Mouse (Mus musculus): Measurements from ENCODE around the gene Adcy3. TPM values are rescaled to one million over a fixed set of nuclear protein-coding genes. Genes with fewer than 3 reads are reported as not detected.

Adcy3 gene
- polyA plus RNA-seq, 1 experiment from 2014 or later = 4.7 TPM

- Histone ChIP-seq H3K4me3 (no peak overlapping the region), H3K9ac (no peak overlapping the region), H3K27me3 (no peaks in the 10 kb centered on the region), H3K27ac (no peak overlapping the region), H3K36me3 (0 out of 2 replicates have a peak, but pooled peaks cover 2% of the 10 kb centered on the region), H3K4me1 (replicated peaks) (no peaks in the 10 kb centered on the region), H3K9me3 (replicated peaks) (no peaks in the 10 kb centered on the region), H3K4me2 (no peak overlapping the region)
- no peak for ATAC-seq (replicated peaks; ENCODE audit: insufficient number of reproducible peaks, insufficient read depth, low FRiP score, low read depth)
- WGBS = 53% methylated on average over 3 of the region's 3 CpGs
Measured at GRCm38 (mm10) chr12:4180507-4180906, 47.6 kb downstream of the Adcy3 start.

GRCm38 (mm10) chr12:4184648-4185047 is 51.7 kb downstream of the Adcy3 start:
- Histone ChIP-seq H3K27ac (no peak overlapping the region), H3K4me2 (no peak overlapping the region), H3K4me1 (replicated peaks) (peaks cover 13% of the 10 kb centered on the region), H3K36me3 (no peaks in the 10 kb centered on the region), H3K9me3 (replicated peaks) (no peaks in the 10 kb centered on the region), H3K4me3 (no peak overlapping the region), H3K9ac (no peak overlapping the region), H3K27me3 (no peaks in the 10 kb centered on the region)
- ATAC-seq (replicated peaks; ENCODE audit: insufficient number of reproducible peaks, insufficient read depth, low FRiP score, low read depth) = no peak
- 61% methylated on average over 2 of the region's 2 CpGs for WGBS

- H3K27me3 ChIP-seq = no peaks in the 10 kb centered on the region
- H3K4me2 ChIP-seq = no peak overlapping the region
- H3K9ac ChIP-seq = no peak overlapping the region
- ATAC-seq (replicated peaks; ENCODE audit: insufficient number of reproducible peaks, insufficient read depth, low FRiP score, low read depth) = peak; percentile 58
- H3K4me1 ChIP-seq (replicated peaks) = peaks cover 27% of the 10 kb centered on the region
- H3K9me3 ChIP-seq (replicated peaks) = no peaks in the 10 kb centered on the region
- H3K4me3 ChIP-seq = no peak overlapping the region
- WGBS = 41% methylated on average over 14 of the region's 14 CpGs
- no peaks in the 10 kb centered on the region for H3K36me3 ChIP-seq
- H3K27ac ChIP-seq = no peak overlapping the region; the same call in 1 of the 2 replicates
Measured at GRCm38 (mm10) chr12:4188171-4189059, 55.5 kb downstream of the Adcy3 start.

- Histone ChIP-seq H3K9ac (no peak overlapping the region), H3K36me3 (no peaks in the 10 kb centered on the region), H3K4me3 (no peak overlapping the region), H3K9me3 (replicated peaks) (no peaks in the 10 kb centered on the region), H3K4me1 (replicated peaks) (peaks cover 34% of the 10 kb centered on the region), H3K4me2 (no peak overlapping the region), H3K27me3 (no peaks in the 10 kb centered on the region), H3K27ac (peak overlapping the region; percentile 12; the same call in 1 of the 2 replicates)
- no peak for ATAC-seq (replicated peaks; ENCODE audit: insufficient number of reproducible peaks, insufficient read depth, low FRiP score, low read depth)
- 50% methylated on average over 5 of the region's 5 CpGs for WGBS
Measured at GRCm38 (mm10) chr12:4189060-4189447, 56.2 kb downstream of the Adcy3 start.

GRCm38 (mm10) chr12:4192514-4192913 is 59.6 kb downstream of the Adcy3 start:
- peaks cover 34% of the 10 kb centered on the region for H3K4me1 ChIP-seq (replicated peaks)
- no peak for ATAC-seq (replicated peaks; ENCODE audit: insufficient number of reproducible peaks, insufficient read depth, low FRiP score, low read depth)
- no peaks in the 10 kb centered on the region for H3K36me3 ChIP-seq
- no peak overlapping the region for H3K4me3 ChIP-seq
- H3K27me3 ChIP-seq = no peaks in the 10 kb centered on the region
- WGBS = 62% methylated on average over 6 of the region's 6 CpGs
- H3K4me2 ChIP-seq = no peak overlapping the region
- no peaks in the 10 kb centered on the region for H3K9me3 ChIP-seq (replicated peaks)
- H3K9ac ChIP-seq = no peak overlapping the region
- no peak overlapping the region for H3K27ac ChIP-seq

GRCm38 (mm10) chr12:4193025-4193740 is 60.3 kb downstream of the Adcy3 start:
- no peaks in the 10 kb centered on the region for H3K27me3 ChIP-seq
- H3K4me3 ChIP-seq = no peak overlapping the region
- H3K4me1 ChIP-seq (replicated peaks) = peaks cover 32% of the 10 kb centered on the region
- no peaks in the 10 kb centered on the region for H3K36me3 ChIP-seq
- H3K27ac ChIP-seq = no peak overlapping the region
- H3K9me3 ChIP-seq (replicated peaks) = no peaks in the 10 kb centered on the region
- ATAC-seq (replicated peaks; ENCODE audit: insufficient number of reproducible peaks, insufficient read depth, low FRiP score, low read depth) = no peak
- H3K4me2 ChIP-seq = no peak overlapping the region
- no peak overlapping the region for H3K9ac ChIP-seq
- WGBS = 56% methylated on average over 10 of the region's 10 CpGs

GRCm38 (mm10) chr12:4194643-4195042 is 61.7 kb downstream of the Adcy3 start:
- peaks cover 21% of the 10 kb centered on the region for H3K4me1 ChIP-seq (replicated peaks)
- no peaks in the 10 kb centered on the region for H3K27me3 ChIP-seq
- H3K9ac ChIP-seq = no peak overlapping the region
- no peaks in the 10 kb centered on the region for H3K36me3 ChIP-seq
- ATAC-seq (replicated peaks; ENCODE audit: insufficient number of reproducible peaks, insufficient read depth, low FRiP score, low read depth) = no peak
- no peaks in the 10 kb centered on the region for H3K9me3 ChIP-seq (replicated peaks)
- no peak overlapping the region for H3K27ac ChIP-seq
- 92% methylated on average over 14 of the region's 14 CpGs for WGBS
- H3K4me2 ChIP-seq = no peak overlapping the region
- H3K4me3 ChIP-seq = no peak overlapping the region

- H3K4me3 ChIP-seq = no peak overlapping the region
- H3K4me2 ChIP-seq = no peak overlapping the region
- H3K9ac ChIP-seq = no peak overlapping the region
- ATAC-seq (replicated peaks; ENCODE audit: insufficient number of reproducible peaks, insufficient read depth, low FRiP score, low read depth) = no peak
- 76% methylated on average over 4 of the region's 4 CpGs for WGBS
- H3K27ac ChIP-seq = no peak overlapping the region
- H3K4me1 ChIP-seq (replicated peaks) = peaks cover 4% of the 10 kb centered on the region
- H3K27me3 ChIP-seq = no peaks in the 10 kb centered on the region
- no peaks in the 10 kb centered on the region for H3K36me3 ChIP-seq
- no peaks in the 10 kb centered on the region for H3K9me3 ChIP-seq (replicated peaks)
Measured at GRCm38 (mm10) chr12:4198702-4199101, 65.8 kb downstream of the Adcy3 start.

- H3K9me3 ChIP-seq (replicated peaks) = no peaks in the 10 kb centered on the region
- H3K9ac ChIP-seq = no peak overlapping the region
- H3K36me3 ChIP-seq = no peaks in the 10 kb centered on the region
- no peaks in the 10 kb centered on the region for H3K27me3 ChIP-seq
- no peak overlapping the region for H3K4me3 ChIP-seq
- H3K4me1 ChIP-seq (replicated peaks) = no peaks in the 10 kb centered on the region
- no peak overlapping the region for H3K27ac ChIP-seq
- H3K4me2 ChIP-seq = no peak overlapping the region
- no peak for ATAC-seq (replicated peaks; ENCODE audit: insufficient number of reproducible peaks, insufficient read depth, low FRiP score, low read depth)
- 91% methylated on average over 11 of the region's 11 CpGs for WGBS
Measured at GRCm38 (mm10) chr12:4199271-4199670, 66.4 kb downstream of the Adcy3 start.

- Histone ChIP-seq H3K9ac (no peak overlapping the region), H3K4me2 (no peak overlapping the region), H3K27ac (no peak overlapping the region), H3K36me3 (no peaks in the 10 kb centered on the region), H3K4me1 (replicated peaks) (no peaks in the 10 kb centered on the region), H3K4me3 (no peak overlapping the region), H3K27me3 (no peaks in the 10 kb centered on the region), H3K9me3 (replicated peaks) (no peaks in the 10 kb centered on the region)
- no peak for ATAC-seq (replicated peaks; ENCODE audit: insufficient number of reproducible peaks, insufficient read depth, low FRiP score, low read depth)
- 79% methylated on average over 13 of the region's 13 CpGs for WGBS
Measured at GRCm38 (mm10) chr12:4201454-4202200, 68.7 kb downstream of the Adcy3 start.

GRCm38 (mm10) chr12:4202206-4202605 is 69.3 kb downstream of the Adcy3 start:
- H3K4me1 ChIP-seq (replicated peaks) = no peaks in the 10 kb centered on the region
- H3K4me2 ChIP-seq = no peak overlapping the region
- no peak overlapping the region for H3K9ac ChIP-seq
- ATAC-seq (replicated peaks; ENCODE audit: insufficient number of reproducible peaks, insufficient read depth, low FRiP score, low read depth) = no peak
- no peaks in the 10 kb centered on the region for H3K9me3 ChIP-seq (replicated peaks)
- WGBS = 87% methylated on average over 4 of the region's 4 CpGs
- no peaks in the 10 kb centered on the region for H3K36me3 ChIP-seq
- H3K4me3 ChIP-seq = no peak overlapping the region
- H3K27ac ChIP-seq = no peak overlapping the region
- H3K27me3 ChIP-seq = no peaks in the 10 kb centered on the region
